Mouse (Mus musculus) kidney, embryonic 14.5 days (tissue): ENCODE measurements at regions not wholly inside any gene's neighbourhood (a gene's known extent, or its start where the extent isn't known, plus 50 kb on each side); places are given as distances from the start of the nearest gene placed in this dataset.

Source experiments
- ATAC-seq: fragments of 200-750 bp; cut with Nextera tagmentation; 2 replicates; pipeline ENCODE4 v1.8.0; 2017; ENCODE audit warnings: moderate number of reproducible peaks, mild to moderate bottlenecking, moderate TSS enrichment, moderate library complexity; ENCODE audit not compliant: low FRiP score, low TSS enrichment
- H3K27ac ChIP-seq: fragments of 300-500 bp; sonication (generic); 2 replicates; pipeline ENCODE4 v1.5.1; 2014; ENCODE audit warnings: low read depth, mild to moderate bottlenecking, low read length, moderate library complexity, mixed read lengths
- H3K27me3 ChIP-seq: fragments of 300-500 bp; sonication (generic); 2 replicates; pipeline ENCODE4 v1.6.1; 2014; ENCODE audit warnings: mild to moderate bottlenecking, low read length; ENCODE audit not compliant: control insufficient read depth, insufficient read depth
- H3K36me3 ChIP-seq: fragments of 300-500 bp; sonication (generic); 2 replicates; pipeline ENCODE4 v1.6.1; 2014; ENCODE audit warnings: low read length, mixed read lengths; ENCODE audit not compliant: control insufficient read depth, insufficient read depth
- H3K4me1 ChIP-seq: fragments of 300-500 bp; sonication (generic); 2 replicates; pipeline ENCODE4 v1.6.1; 2014; ENCODE audit warnings: low read length, mixed read lengths; ENCODE audit not compliant: control insufficient read depth, insufficient read depth
- H3K4me2 ChIP-seq: fragments of 300-500 bp; sonication (generic); replicated peaks from 2 replicates; pipeline ENCODE4 v1.6.1; 2014; ENCODE audit warnings: low read depth, mild to moderate bottlenecking, low read length
- H3K4me3 ChIP-seq: fragments of 300-500 bp; sonication (generic); 2 replicates; pipeline ENCODE4 v1.5.1; 2014; ENCODE audit warnings: mild to moderate bottlenecking, low read length
- H3K9ac ChIP-seq: fragments of 300-500 bp; sonication (generic); 2 replicates; pipeline ENCODE4 v1.6.1; 2014; ENCODE audit warnings: low read depth, mild to moderate bottlenecking, low read length, moderate library complexity
- H3K9me3 ChIP-seq: fragments of 300-500 bp; sonication (generic); 2 replicates; pipeline ENCODE4 v1.6.1; 2016; ENCODE audit warnings: low read length; ENCODE audit not compliant: control insufficient read depth
- WGBS: fragments of 180-500 bp; shearing (Covaris S2); extraction: QIAGEN DNeasy Blood & Tissue Kit; methylation state at CpG from one replicate; pipeline ENCODE4 v1.1.7; 2014; 5-methylcytosine and 5-hydroxymethylcytosine counted together

GRCm38 (mm10) chr1:72963449-72963848, 52.3 kb downstream of the Tnp1 start:
- H3K9me3 ChIP-seq, result no peaks in the 10 kb centered on the region
- H3K27ac ChIP-seq, result no peak overlapping the region
- no peak overlapping the region for H3K4me3 ChIP-seq
- H3K36me3 ChIP-seq, result no peaks in the 10 kb centered on the region
- no peaks in the 10 kb centered on the region for H3K27me3 ChIP-seq
- no peak overlapping the region for H3K4me2 ChIP-seq
- WGBS, result 33% methylated on average over 7 of the region's 7 CpGs
- ATAC-seq, result peak; percentile 55; the same call in 1 of the 2 replicates
- H3K9ac ChIP-seq, result no peak overlapping the region
- H3K4me1 ChIP-seq, result 0 out of 2 replicates have a peak, but pooled peaks cover 3% of the 10 kb centered on the region

GRCm38 (mm10) chr1:72960241-72960653, 55.5 kb downstream of the Tnp1 start:
- 13% methylated on average over 4 of the region's 4 CpGs for WGBS
- no peaks in the 10 kb centered on the region for H3K36me3 ChIP-seq
- H3K27ac ChIP-seq, result no peak overlapping the region

GRCm38 (mm10) chr1:72955387-72955786, 60.3 kb downstream of the Tnp1 start:
- no peak overlapping the region for H3K9ac ChIP-seq
- no peak overlapping the region for H3K4me2 ChIP-seq
- WGBS, result 86% methylated on average over 2 of the region's 2 CpGs
- no peak for ATAC-seq
- no peak overlapping the region for H3K4me3 ChIP-seq
- no peaks in the 10 kb centered on the region for H3K27me3 ChIP-seq
- no peak overlapping the region for H3K27ac ChIP-seq
- no peaks in the 10 kb centered on the region for H3K4me1 ChIP-seq
- H3K9me3 ChIP-seq, result no peaks in the 10 kb centered on the region
- H3K36me3 ChIP-seq, result no peaks in the 10 kb centered on the region

More at GRCm38 (mm10) chr1:72960241-72960653, 55.5 kb downstream of the Tnp1 start:
- H3K4me3 ChIP-seq, result no peak overlapping the region
- no peaks in the 10 kb centered on the region for H3K9me3 ChIP-seq
- H3K4me2 ChIP-seq, result no peak overlapping the region
- H3K4me1 ChIP-seq, result 0 out of 2 replicates have a peak, but pooled peaks cover 3% of the 10 kb centered on the region
- no peak overlapping the region for H3K9ac ChIP-seq
- H3K27me3 ChIP-seq, result no peaks in the 10 kb centered on the region
- ATAC-seq, result no peak

- no peaks in the 10 kb centered on the region for H3K36me3 ChIP-seq
- no peaks in the 10 kb centered on the region for H3K9me3 ChIP-seq
- 10% methylated on average over 6 of the region's 6 CpGs for WGBS
- H3K4me3 ChIP-seq, result no peak overlapping the region
- H3K9ac ChIP-seq, result no peak overlapping the region
- no peaks in the 10 kb centered on the region for H3K27me3 ChIP-seq
- ATAC-seq, result peak; percentile 43; the same call in 1 of the 2 replicates
- no peak overlapping the region for H3K27ac ChIP-seq
- no peak overlapping the region for H3K4me2 ChIP-seq
- H3K4me1 ChIP-seq, result no peaks in the 10 kb centered on the region
Measured at GRCm38 (mm10) chr1:72952896-72953295, 62.8 kb downstream of the Tnp1 start.

- no peak for ATAC-seq
- H3K27me3 ChIP-seq, result no peaks in the 10 kb centered on the region
- no peaks in the 10 kb centered on the region for H3K9me3 ChIP-seq
- H3K36me3 ChIP-seq, result no peaks in the 10 kb centered on the region
- H3K9ac ChIP-seq, result no peak overlapping the region
- no peak overlapping the region for H3K27ac ChIP-seq
- H3K4me1 ChIP-seq, result no peaks in the 10 kb centered on the region
- no peak overlapping the region for H3K4me2 ChIP-seq
- 73% methylated on average over 7 of the region's 7 CpGs for WGBS
- no peak overlapping the region for H3K4me3 ChIP-seq
Measured at GRCm38 (mm10) chr1:72951802-72952201, 63.9 kb downstream of the Tnp1 start.

- Histone ChIP-seq H3K9ac (no peak overlapping the region), H3K36me3 (no peaks in the 10 kb centered on the region), H3K4me1 (peaks cover under 1% of the 10 kb centered on the region; the same call in 1 of the 2 replicates), H3K4me2 (no peak overlapping the region), H3K9me3 (no peaks in the 10 kb centered on the region), H3K4me3 (no peak overlapping the region), H3K27me3 (no peaks in the 10 kb centered on the region), H3K27ac (no peak overlapping the region)
- no peak for ATAC-seq
- WGBS, result 91% methylated on average over 7 of the region's 7 CpGs
Measured at GRCm38 (mm10) chr1:72951365-72951764, 64.3 kb downstream of the Tnp1 start.

- no peaks in the 10 kb centered on the region for H3K27me3 ChIP-seq
- H3K4me1 ChIP-seq, result peaks cover 22% of the 10 kb centered on the region
- H3K36me3 ChIP-seq, result no peaks in the 10 kb centered on the region
- H3K27ac ChIP-seq, result no peak overlapping the region
- no peak overlapping the region for H3K4me3 ChIP-seq
- no peak overlapping the region for H3K4me2 ChIP-seq
- H3K9me3 ChIP-seq, result no peaks in the 10 kb centered on the region
- H3K9ac ChIP-seq, result no peak overlapping the region
- ATAC-seq, result peak; percentile 61
- 23% methylated on average over 4 of the region's 4 CpGs for WGBS
Measured at GRCm38 (mm10) chr1:72946235-72946634, 69.5 kb downstream of the Tnp1 start.

- Histone ChIP-seq H3K27ac (no peak overlapping the region), H3K4me2 (peak overlapping the region; percentile 42), H3K36me3 (no peaks in the 10 kb centered on the region), H3K9ac (peak overlapping the region; percentile 34; the same call in 1 of the 2 replicates), H3K4me1 (peaks cover 22% of the 10 kb centered on the region), H3K9me3 (no peaks in the 10 kb centered on the region), H3K27me3 (no peaks in the 10 kb centered on the region), H3K4me3 (peak overlapping the region; percentile 17; the same call in 1 of the 2 replicates)
- 10% methylated on average over 9 of the region's 9 CpGs for WGBS
- peak; percentile 53; the same call in 1 of the 2 replicates for ATAC-seq
Measured at GRCm38 (mm10) chr1:72945750-72946102, 70.0 kb downstream of the Tnp1 start.

GRCm38 (mm10) chr1:72944805-72945749, 70.4 kb upstream of the Igfbp5 start:
- H3K36me3 ChIP-seq, result no peaks in the 10 kb centered on the region
- no peaks in the 10 kb centered on the region for H3K27me3 ChIP-seq
- H3K9me3 ChIP-seq, result no peaks in the 10 kb centered on the region
- peak overlapping the region; percentile 37; the same call in 1 of the 2 replicates for H3K27ac ChIP-seq
- WGBS, result 10% methylated on average over 21 of the region's 21 CpGs
- H3K9ac ChIP-seq, result peak overlapping the region; percentile 34; the same call in 1 of the 2 replicates
- H3K4me3 ChIP-seq, result peak overlapping the region; percentile 17; the same call in 1 of the 2 replicates
- ATAC-seq, result peak; percentile 79
- H3K4me1 ChIP-seq, result peaks cover 22% of the 10 kb centered on the region
- peak overlapping the region; percentile 42 for H3K4me2 ChIP-seq
